Mouse (Mus musculus): ENCODE results near the gene Dnaaf5. TPM values are rescaled to one million over a fixed set of nuclear protein-coding genes. Genes with fewer than 3 reads are reported as not detected.
A peak's percentile ranks its signal among the peaks of the same experiment; 100 is the strongest.

The Dnaaf5 gene
- polyA plus RNA-seq, 1 experiment, result 3.2 TPM

GRCm38 (mm10) chr5:139118139-139118960, 31.7 kb upstream of the Dnaaf5 start:
- Histone ChIP-seq H3K27me3 (ENCODE audit: control insufficient read depth) (no peaks in the 10 kb centered on the region), H3K36me3 (ENCODE audit: control insufficient read depth) (no peaks in the 10 kb centered on the region), H3K4me1 (ENCODE audit: control insufficient read depth) (no peaks in the 10 kb centered on the region), H3K4me3 (replicated peaks) (no peak overlapping the region), H3K9me3 (ENCODE audit: control insufficient read depth, low read length) (no peaks in the 10 kb centered on the region; the same call in 1 of the 2 replicates)
- TF ChIP-seq GATA1 (IDR thresholded peaks at IDR 0.05; ENCODE audit: low read length), result no peak
- TF ChIP-seq TAL1 (IDR thresholded peaks at IDR 0.05; ENCODE audit: low read length), result no peak

DNA sequence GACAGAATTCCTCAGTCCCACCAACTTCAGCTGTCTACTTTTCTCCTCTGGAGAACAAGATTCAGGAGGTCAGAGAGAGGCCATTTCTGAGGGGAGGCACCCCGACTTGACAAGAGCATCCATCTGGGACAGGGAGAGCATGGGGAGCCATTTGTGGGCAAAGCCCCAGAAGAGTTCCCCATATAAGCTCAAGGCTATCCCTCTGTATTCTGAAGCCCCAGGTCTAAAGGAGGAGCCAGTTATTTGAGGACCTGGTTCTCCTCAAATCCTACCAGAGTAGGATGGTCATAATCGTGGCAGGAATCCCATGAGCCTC, 31.1 kb upstream of the Dnaaf5 start:
- H3K27me3 ChIP-seq (ENCODE audit: control insufficient read depth), result no peaks in the 10 kb centered on the region
- H3K36me3 ChIP-seq (ENCODE audit: control insufficient read depth), result no peaks in the 10 kb centered on the region
- H3K4me1 ChIP-seq (ENCODE audit: control insufficient read depth), result no peaks in the 10 kb centered on the region
- TF ChIP-seq GATA1 (IDR thresholded peaks at IDR 0.05; ENCODE audit: low read length) (no peak), TAL1 (IDR thresholded peaks at IDR 0.05; ENCODE audit: low read length) (no peak)
- no peaks in the 10 kb centered on the region; the same call in 1 of the 2 replicates for H3K9me3 ChIP-seq (ENCODE audit: control insufficient read depth, low read length)
- H3K4me3 ChIP-seq (replicated peaks), result no peak overlapping the region

DNA sequence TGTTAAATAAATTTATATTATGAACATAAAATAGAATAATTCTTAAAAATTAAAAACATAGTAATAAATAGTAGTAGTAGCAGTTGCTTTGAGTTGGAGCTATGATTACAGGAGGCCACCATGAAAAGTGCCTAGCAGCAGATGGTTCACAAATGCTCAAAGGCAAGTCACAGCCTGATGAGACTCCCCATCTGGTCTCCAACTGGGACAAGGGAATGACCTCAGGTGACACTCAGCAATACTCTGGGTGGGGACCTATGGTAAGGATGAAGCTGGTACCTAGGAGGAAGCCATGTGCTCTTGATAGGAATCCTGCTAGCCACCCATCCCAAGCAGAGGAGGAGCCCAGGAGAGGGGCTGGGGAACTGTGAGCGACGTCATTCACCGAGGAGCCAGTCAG, 24.3 kb upstream of the Dnaaf5 start:
- Histone ChIP-seq H3K27me3 (ENCODE audit: control insufficient read depth) (peaks cover 22% of the 10 kb centered on the region), H3K4me3 (replicated peaks) (no peak overlapping the region), H3K4me1 (ENCODE audit: control insufficient read depth) (no peaks in the 10 kb centered on the region), H3K36me3 (ENCODE audit: control insufficient read depth) (no peaks in the 10 kb centered on the region), H3K9me3 (ENCODE audit: control insufficient read depth, low read length) (no peaks in the 10 kb centered on the region; the same call in 1 of the 2 replicates)
- TF ChIP-seq TAL1 (IDR thresholded peaks at IDR 0.05; ENCODE audit: low read length), result no peak
- no peak for TF ChIP-seq GATA1 (IDR thresholded peaks at IDR 0.05; ENCODE audit: low read length)

- TF ChIP-seq TAL1 (IDR thresholded peaks at IDR 0.05; ENCODE audit: low read length) (no peak), GATA1 (IDR thresholded peaks at IDR 0.05; ENCODE audit: low read length) (no peak)
- Histone ChIP-seq H3K4me3 (replicated peaks) (no peak overlapping the region), H3K36me3 (ENCODE audit: control insufficient read depth) (no peaks in the 10 kb centered on the region), H3K9me3 (ENCODE audit: control insufficient read depth, low read length) (no peaks in the 10 kb centered on the region), H3K4me1 (ENCODE audit: control insufficient read depth) (no peaks in the 10 kb centered on the region), H3K27me3 (ENCODE audit: control insufficient read depth) (peaks cover 24% of the 10 kb centered on the region)
These were observed 21.5 kb upstream of the Dnaaf5 start for GRCm38 (mm10) chr5:139128476-139129065.

DNA sequence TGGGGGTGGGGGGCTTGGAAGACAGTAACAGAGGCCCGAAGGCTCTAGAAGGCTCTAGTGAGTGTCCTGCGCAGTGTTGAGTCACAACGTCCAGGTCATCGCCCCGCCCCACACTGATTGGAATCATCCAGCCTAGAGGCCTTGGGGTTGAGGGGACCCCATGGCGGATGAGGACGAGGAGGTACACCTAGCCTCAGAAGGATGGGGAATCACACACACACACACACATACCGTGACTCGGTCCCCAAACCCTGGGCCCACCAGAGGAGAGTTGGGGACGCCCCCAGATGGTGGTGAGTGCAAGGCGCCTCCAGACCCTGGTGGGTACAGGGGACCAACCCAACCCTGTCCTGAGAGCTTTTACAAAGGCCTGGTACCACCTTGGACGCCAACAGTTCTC, 20.9 kb upstream of the Dnaaf5 start:
- H3K36me3 ChIP-seq (ENCODE audit: control insufficient read depth), result no peaks in the 10 kb centered on the region
- no peaks in the 10 kb centered on the region for H3K4me1 ChIP-seq (ENCODE audit: control insufficient read depth)
- no peaks in the 10 kb centered on the region for H3K9me3 ChIP-seq (ENCODE audit: control insufficient read depth, low read length)
- TF ChIP-seq GATA1 (IDR thresholded peaks at IDR 0.05; ENCODE audit: low read length) (no peak), TAL1 (IDR thresholded peaks at IDR 0.05; ENCODE audit: low read length) (no peak)
- H3K4me3 ChIP-seq (replicated peaks), result peak overlapping the region; percentile 22
- peaks cover 24% of the 10 kb centered on the region for H3K27me3 ChIP-seq (ENCODE audit: control insufficient read depth)

DNA sequence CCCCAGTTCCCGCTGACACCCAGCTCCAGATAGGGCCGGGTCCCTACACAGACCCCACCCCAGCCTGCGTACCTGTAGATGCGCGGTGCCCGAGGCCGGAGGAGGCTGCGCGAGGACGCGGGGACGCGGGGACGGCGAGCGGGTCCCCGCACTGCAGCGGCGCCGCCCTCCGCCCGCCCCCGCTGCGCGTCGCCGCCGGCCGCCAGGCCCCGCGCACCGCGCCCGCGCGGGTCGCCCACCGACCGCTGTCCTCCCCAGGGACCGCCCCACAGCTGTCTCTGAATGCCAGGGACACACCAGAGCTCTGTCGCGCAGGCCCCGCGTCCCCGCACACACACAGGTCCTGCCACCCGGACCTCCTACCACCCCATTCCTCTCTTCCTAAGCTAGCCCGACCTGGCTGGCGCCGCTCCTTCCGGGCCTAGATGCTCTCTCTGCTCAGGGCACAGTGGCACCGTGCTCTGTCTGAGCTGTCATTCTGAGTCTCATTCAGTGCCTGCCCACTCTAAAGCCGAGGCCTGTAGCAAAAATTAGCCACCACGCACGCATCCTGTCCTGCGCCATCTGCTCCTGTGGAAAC, 20.4 kb upstream of the Dnaaf5 start:
- Histone ChIP-seq H3K4me1 (ENCODE audit: control insufficient read depth) (no peaks in the 10 kb centered on the region), H3K4me3 (replicated peaks) (no peak overlapping the region), H3K27me3 (ENCODE audit: control insufficient read depth) (peaks cover 24% of the 10 kb centered on the region), H3K9me3 (ENCODE audit: control insufficient read depth, low read length) (no peaks in the 10 kb centered on the region), H3K36me3 (ENCODE audit: control insufficient read depth) (no peaks in the 10 kb centered on the region)
- TF ChIP-seq GATA1 (IDR thresholded peaks at IDR 0.05; ENCODE audit: low read length) (no peak), TAL1 (IDR thresholded peaks at IDR 0.05; ENCODE audit: low read length) (no peak)

DNA sequence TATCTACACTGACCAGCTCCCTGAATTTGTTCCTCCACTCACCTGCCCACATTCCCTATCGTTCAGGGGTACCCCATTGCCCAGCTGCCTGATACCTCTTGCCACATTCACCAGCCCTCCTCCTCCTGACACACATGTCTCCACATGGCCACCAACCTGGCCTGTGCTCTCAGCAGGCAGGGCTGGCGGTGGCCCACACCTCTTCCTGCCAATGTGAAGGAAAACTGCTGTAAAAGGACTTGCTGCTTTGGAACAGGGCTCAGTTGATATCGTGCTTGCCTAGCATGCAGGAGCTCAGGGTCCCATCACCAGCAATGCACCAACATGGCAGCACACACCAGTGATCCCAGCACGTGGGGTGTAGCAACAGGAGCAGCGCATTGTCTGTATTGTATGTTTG, 19.7 kb upstream of the Dnaaf5 start:
- no peaks in the 10 kb centered on the region for H3K4me1 ChIP-seq (ENCODE audit: control insufficient read depth)
- no peaks in the 10 kb centered on the region for H3K9me3 ChIP-seq (ENCODE audit: control insufficient read depth, low read length)
- H3K4me3 ChIP-seq (replicated peaks), result no peak overlapping the region
- no peaks in the 10 kb centered on the region for H3K36me3 ChIP-seq (ENCODE audit: control insufficient read depth)
- peaks cover 24% of the 10 kb centered on the region for H3K27me3 ChIP-seq (ENCODE audit: control insufficient read depth)
- no peak for TF ChIP-seq TAL1 (IDR thresholded peaks at IDR 0.05; ENCODE audit: low read length)
- no peak for TF ChIP-seq GATA1 (IDR thresholded peaks at IDR 0.05; ENCODE audit: low read length)

- Histone ChIP-seq H3K27me3 (ENCODE audit: control insufficient read depth) (peaks cover 13% of the 10 kb centered on the region), H3K4me3 (replicated peaks) (no peak overlapping the region), H3K36me3 (ENCODE audit: control insufficient read depth) (no peaks in the 10 kb centered on the region), H3K4me1 (ENCODE audit: control insufficient read depth) (no peaks in the 10 kb centered on the region), H3K9me3 (ENCODE audit: control insufficient read depth, low read length) (no peaks in the 10 kb centered on the region)
- TF ChIP-seq GATA1 (IDR thresholded peaks at IDR 0.05; ENCODE audit: low read length), result no peak
- no peak for TF ChIP-seq TAL1 (IDR thresholded peaks at IDR 0.05; ENCODE audit: low read length)
These were observed 15.5 kb upstream of the Dnaaf5 start for GRCm38 (mm10) chr5:139134501-139134900.

DNA sequence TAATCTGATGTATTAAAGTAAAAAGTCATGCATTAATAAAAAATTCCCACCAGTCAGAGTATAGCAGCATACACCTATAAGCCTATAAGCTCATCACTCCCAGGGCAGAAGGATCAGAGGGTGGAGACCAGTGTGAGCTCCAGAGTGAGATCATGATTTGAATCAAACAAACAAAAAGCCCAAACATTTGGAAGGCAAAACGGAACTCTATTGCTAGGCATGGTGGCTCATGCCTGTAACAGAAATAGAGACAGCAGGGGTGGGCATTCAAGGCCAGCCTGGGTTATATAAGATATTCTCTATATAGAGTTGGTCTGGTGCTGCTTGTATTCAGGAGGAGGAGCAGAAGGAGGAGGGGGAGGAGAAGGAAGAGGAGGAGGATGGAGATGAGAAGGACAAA, 13.7 kb upstream of the Dnaaf5 start:
- Histone ChIP-seq H3K36me3 (ENCODE audit: control insufficient read depth) (no peaks in the 10 kb centered on the region), H3K4me1 (ENCODE audit: control insufficient read depth) (no peaks in the 10 kb centered on the region), H3K27me3 (ENCODE audit: control insufficient read depth) (no peaks in the 10 kb centered on the region; the same call in 1 of the 2 replicates), H3K4me3 (replicated peaks) (no peak overlapping the region), H3K9me3 (ENCODE audit: control insufficient read depth, low read length) (no peaks in the 10 kb centered on the region)
- TF ChIP-seq GATA1 (IDR thresholded peaks at IDR 0.05; ENCODE audit: low read length) (no peak), TAL1 (IDR thresholded peaks at IDR 0.05; ENCODE audit: low read length) (no peak)

Data from erythroblast, embryonic 14.5 days (primary cell).